Mouse (Mus musculus) forebrain, embryonic 14.5 days (tissue): Measurements from ENCODE around the gene Krt79. TPM values are rescaled to one million over a fixed set of nuclear protein-coding genes. Genes with fewer than 3 reads are reported as not detected.
A peak's percentile ranks its signal among the peaks of the same experiment; 100 is the strongest.

Source experiments
- ATAC-seq: fragments of 200-750 bp; cut with Nextera tagmentation; 2 replicates; pipeline ENCODE4 v1.8.0; 2017; ENCODE audit warnings: mild to moderate bottlenecking, moderate library complexity
- DNase-seq: peaks from one replicate; pipeline ENCODE4 v3.0.0-alpha.2; 2015; ENCODE audit warnings: low spot score
- H3K27ac ChIP-seq: fragments of 300-500 bp; sonication (generic); 2 replicates; pipeline ENCODE4 v1.5.1; 2014; ENCODE audit warnings: low read depth, mild to moderate bottlenecking, control low read depth, low read length, moderate library complexity
- H3K27me3 ChIP-seq: fragments of 300-500 bp; sonication (generic); replicated peaks from 2 replicates; pipeline ENCODE4 v1.6.1; 2014; ENCODE audit warnings: low read length, control low read depth, mixed read lengths; ENCODE audit not compliant: control insufficient read depth, insufficient read depth
- H3K36me3 ChIP-seq: fragments of 300-500 bp; sonication (generic); 2 replicates; pipeline ENCODE4 v1.6.1; 2014; ENCODE audit warnings: low read length, control low read depth; ENCODE audit not compliant: control insufficient read depth, insufficient read depth
- H3K4me1 ChIP-seq: fragments of 300-500 bp; sonication (generic); 2 replicates; pipeline ENCODE4 v1.6.1; 2014; ENCODE audit warnings: antibody characterized with exemption, low read length, control low read depth; ENCODE audit not compliant: control insufficient read depth, insufficient read depth
- H3K4me2 ChIP-seq: fragments of 300-500 bp; sonication (generic); 2 replicates; pipeline ENCODE4 v1.6.1; 2014; ENCODE audit warnings: mild to moderate bottlenecking, control low read depth, low read length
- H3K4me3 ChIP-seq: fragments of 300-500 bp; sonication (generic); 2 replicates; pipeline ENCODE4 v1.5.1; 2014; ENCODE audit warnings: low read depth, low read length, control low read depth
- H3K9ac ChIP-seq: fragments of 300-500 bp; sonication (generic); 2 replicates; pipeline ENCODE4 v1.6.1; 2014; ENCODE audit warnings: mild to moderate bottlenecking, low read length, control low read depth, moderate library complexity
- H3K9me3 ChIP-seq: fragments of 300-500 bp; sonication (generic); replicated peaks from 2 replicates; pipeline ENCODE4 v1.6.1; 2016; ENCODE audit warnings: low read length, control low read depth, mixed read lengths; ENCODE audit not compliant: control insufficient read depth
- WGBS: fragments of 180-500 bp; shearing (Covaris S2); extraction: QIAGEN DNeasy Blood & Tissue Kit; methylation state at CpG from one replicate; pipeline ENCODE4 v1.1.7; 2014; 5-methylcytosine and 5-hydroxymethylcytosine counted together
- polyA plus RNA-seq: library from polyadenylated mRNA; unstranded; fragments of >200 nt; fragmentation: Nextera tagmentation; extraction: Ambion mirVana; gene quantifications from 2 replicates; pipeline ENCODE4 v1.2.1, GENCODE M21; 2014

Krt79 gene
- 0.10 and 0.27 TPM in 2 replicates for polyA plus RNA-seq

DNA sequence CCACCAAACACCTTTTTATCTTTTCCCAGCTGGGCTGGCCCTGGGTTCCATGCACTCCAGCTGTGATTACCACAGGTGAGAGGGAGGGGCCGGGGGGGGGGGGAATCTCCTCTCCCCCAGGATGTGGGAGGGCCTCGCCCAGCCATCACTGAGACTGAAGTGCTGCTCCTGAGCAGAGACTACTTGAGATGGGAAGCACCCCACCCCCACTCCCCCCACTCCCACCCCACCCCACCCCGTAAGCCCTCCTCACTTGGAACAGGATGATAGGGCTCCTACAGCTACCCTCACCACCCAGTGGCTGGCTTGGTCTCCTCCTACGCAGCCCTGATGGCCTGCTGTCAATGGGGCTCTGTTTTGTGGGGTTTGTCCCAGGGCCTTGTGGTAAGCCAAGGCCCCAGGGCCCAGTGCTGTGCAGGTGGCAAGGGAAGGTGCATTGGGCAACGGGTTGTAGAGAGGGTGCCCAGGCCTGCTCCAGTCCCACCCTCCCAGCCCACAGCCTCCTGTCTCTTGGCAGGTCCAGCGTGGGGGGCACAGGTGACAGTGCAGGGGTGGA is at the start of gene Krt79:
Gene Krt79 (minus strand): TSS at position 51 of the 556 bp plus-strand sequence.
- DNase-seq (no peak), ATAC-seq (no peak)
- H3K4me1 ChIP-seq: no peaks in the 10 kb centered on the region
- no peak within 1 kb of the TSS for H3K27ac ChIP-seq
- H3K9ac ChIP-seq: no peak within 1 kb of the TSS
- no peaks in the 10 kb centered on the region for H3K27me3 ChIP-seq
- no peak within 1 kb of the TSS for H3K4me2 ChIP-seq
- 53% methylated on average over 6 of the region's 6 CpGs for WGBS
- no peaks in the 10 kb centered on the region for H3K36me3 ChIP-seq
- H3K9me3 ChIP-seq: no peaks in the 10 kb centered on the region
- no peak within 1 kb of the TSS for H3K4me3 ChIP-seq

DNA sequence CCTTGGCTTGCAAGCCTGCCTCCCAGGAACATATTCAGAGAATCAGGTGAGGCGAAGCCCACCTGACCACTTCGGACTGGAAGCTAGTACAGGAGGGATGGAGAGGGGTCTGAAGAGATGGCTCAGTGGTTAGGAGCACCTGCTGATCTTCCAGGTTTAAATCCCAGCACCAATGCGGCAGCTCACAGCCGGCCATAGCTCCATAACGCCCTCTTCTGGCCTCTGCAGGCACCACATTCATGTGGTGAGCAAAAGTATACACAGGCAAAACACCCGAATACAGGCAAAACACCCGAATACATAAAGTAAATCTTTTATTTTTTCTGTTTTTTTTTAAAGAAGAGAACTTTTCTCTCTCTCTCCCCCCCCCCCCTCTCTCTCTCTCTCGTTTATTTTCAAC is 48.6 kb upstream of the Krt79 start:
- WGBS: 66% methylated on average over 8 of the region's 8 CpGs
- no peaks in the 10 kb centered on the region for H3K4me1 ChIP-seq
- H3K4me3 ChIP-seq: no peak overlapping the region
- ATAC-seq (no peak), DNase-seq (no peak)
- no peaks in the 10 kb centered on the region for H3K9me3 ChIP-seq
- no peaks in the 10 kb centered on the region for H3K36me3 ChIP-seq
- H3K27ac ChIP-seq: no peak overlapping the region
- no peaks in the 10 kb centered on the region for H3K27me3 ChIP-seq
- no peak overlapping the region for H3K9ac ChIP-seq
- no peak overlapping the region for H3K4me2 ChIP-seq

GRCm38 (mm10) chr15:101988119-101988518 is 48.0 kb upstream of the Krt79 start:
- WGBS: 0% methylated on average over 10 of the region's 10 CpGs
- H3K4me2 ChIP-seq: no peak overlapping the region
- H3K4me1 ChIP-seq: no peaks in the 10 kb centered on the region
- H3K9ac ChIP-seq: no peak overlapping the region
- H3K27me3 ChIP-seq: no peaks in the 10 kb centered on the region
- no peak overlapping the region for H3K27ac ChIP-seq
- DNase-seq (peak; percentile 89), ATAC-seq (peak; percentile 42)
- no peak overlapping the region for H3K4me3 ChIP-seq
- H3K9me3 ChIP-seq: no peaks in the 10 kb centered on the region
- H3K36me3 ChIP-seq: no peaks in the 10 kb centered on the region

- no peak overlapping the region for H3K27ac ChIP-seq
- peak overlapping the region; percentile 52; the same call in 1 of the 2 replicates for H3K9ac ChIP-seq
- 0 out of 2 replicates have a peak overlapping the region, but pooled peaks have one; percentile 12 for H3K4me2 ChIP-seq
- DNase-seq (no peak), ATAC-seq (no peak)
- H3K4me3 ChIP-seq: no peak overlapping the region
- no peaks in the 10 kb centered on the region for H3K27me3 ChIP-seq
- H3K36me3 ChIP-seq: no peaks in the 10 kb centered on the region
- WGBS: 19% methylated on average over 6 of the region's 6 CpGs
- no peaks in the 10 kb centered on the region for H3K4me1 ChIP-seq
- no peaks in the 10 kb centered on the region for H3K9me3 ChIP-seq
Measured at GRCm38 (mm10) chr15:101984746-101985145, 44.6 kb upstream of the Krt79 start.

DNA sequence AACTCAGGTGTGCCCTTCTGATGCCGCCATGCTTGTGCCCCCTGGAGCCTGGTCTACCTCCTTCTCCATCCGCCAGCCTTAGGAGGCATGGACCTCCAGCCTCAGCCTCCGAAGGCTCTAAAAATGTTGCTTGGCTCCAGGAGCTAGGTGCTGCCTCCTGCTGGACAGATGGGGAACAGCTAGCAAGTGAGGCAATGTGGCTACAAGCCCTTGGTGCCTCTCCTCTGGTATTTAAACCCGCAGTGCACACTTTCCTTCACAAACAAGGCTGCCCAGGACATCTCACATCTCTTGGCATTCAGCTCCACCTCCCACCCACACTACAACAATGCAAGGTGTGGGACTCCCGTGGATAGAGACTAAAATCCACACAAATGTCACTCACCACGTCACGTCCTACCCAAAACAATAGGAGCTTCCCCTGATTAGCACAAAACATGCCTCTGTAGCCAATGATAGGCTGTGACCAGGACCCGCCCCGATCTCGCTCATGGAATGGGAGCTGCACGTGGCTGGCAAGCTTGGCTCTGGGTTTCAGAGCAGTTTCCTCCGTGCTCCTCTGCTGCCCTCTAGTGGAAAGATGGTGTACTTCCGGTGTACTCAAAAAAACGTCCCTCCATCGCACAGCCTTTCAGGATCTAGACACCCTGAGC is 44.0 kb upstream of the Krt79 start:
- H3K4me2 ChIP-seq: peak overlapping the region; percentile 46
- peak overlapping the region; percentile 21 for H3K4me3 ChIP-seq
- H3K9me3 ChIP-seq: no peaks in the 10 kb centered on the region
- WGBS: 2% methylated on average over 15 of the region's 15 CpGs
- H3K36me3 ChIP-seq: no peaks in the 10 kb centered on the region
- H3K4me1 ChIP-seq: no peaks in the 10 kb centered on the region
- peak; percentile 99 for DNase-seq
- no peaks in the 10 kb centered on the region for H3K27me3 ChIP-seq
- peak; percentile 98 for ATAC-seq
- peak overlapping the region; percentile 84 for H3K27ac ChIP-seq
- H3K9ac ChIP-seq: peak overlapping the region; percentile 52

- H3K9me3 ChIP-seq: no peaks in the 10 kb centered on the region
- DNase-seq: no peak
- no peaks in the 10 kb centered on the region for H3K4me1 ChIP-seq
- H3K36me3 ChIP-seq: no peaks in the 10 kb centered on the region
- ATAC-seq: no peak
- H3K27me3 ChIP-seq: no peaks in the 10 kb centered on the region
- H3K27ac ChIP-seq: peak overlapping the region; percentile 84
- H3K4me3 ChIP-seq: no peak overlapping the region
- H3K4me2 ChIP-seq: peak overlapping the region; percentile 46
- H3K9ac ChIP-seq: peak overlapping the region; percentile 40; the same call in 1 of the 2 replicates
- 81% methylated on average over 13 of the region's 13 CpGs for WGBS
Measured at GRCm38 (mm10) chr15:101983315-101983948, 43.3 kb upstream of the Krt79 start.

- Histone ChIP-seq H3K4me2 (no peak overlapping the region), H3K9ac (no peak overlapping the region), H3K4me1 (peaks cover 9% of the 10 kb centered on the region), H3K27me3 (no peaks in the 10 kb centered on the region), H3K9me3 (no peaks in the 10 kb centered on the region), H3K4me3 (no peak overlapping the region), H3K36me3 (no peaks in the 10 kb centered on the region), H3K27ac (no peak overlapping the region)
- DNase-seq (no peak), ATAC-seq (no peak)
- WGBS: 58% methylated on average over 6 of the region's 6 CpGs
Measured at GRCm38 (mm10) chr15:101980849-101981248, 40.7 kb upstream of the Krt79 start.

DNA sequence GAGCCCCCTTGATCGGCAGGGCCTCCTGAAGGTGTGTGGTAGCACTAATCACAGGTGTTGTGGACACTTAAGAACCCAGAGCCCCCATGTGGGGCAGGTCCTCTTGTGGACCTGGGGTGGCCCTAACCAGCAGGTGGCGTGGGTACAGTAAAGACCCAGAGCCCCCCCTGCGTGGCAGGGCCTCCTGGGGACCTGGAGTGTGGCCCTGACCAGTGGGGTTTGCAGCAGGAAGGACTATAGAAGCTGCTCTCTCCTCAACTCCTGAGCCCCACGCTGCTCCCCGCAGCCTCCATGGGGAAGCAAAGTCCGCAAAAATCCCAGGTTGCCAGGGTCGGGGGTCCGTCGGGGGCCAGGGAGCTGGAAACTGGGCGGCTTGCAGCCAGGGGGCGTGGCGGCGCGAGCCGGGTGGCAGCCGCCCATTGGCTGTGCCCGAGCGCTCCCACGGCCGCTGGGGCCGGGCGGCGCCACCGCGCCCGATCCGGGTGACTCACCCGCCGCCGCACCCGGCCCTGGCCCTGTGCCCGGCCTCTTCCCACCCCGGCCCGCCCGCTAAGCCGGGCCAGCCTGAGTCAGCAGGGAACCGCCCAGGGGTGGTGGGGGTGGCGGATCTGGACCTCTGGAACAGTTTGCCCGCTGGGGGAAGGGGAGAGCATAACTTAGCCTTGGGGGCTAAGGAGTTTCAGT is 37.1 kb upstream of the Krt79 start:
- ATAC-seq: peak; percentile 86
- Histone ChIP-seq H3K27ac (no peak overlapping the region), H3K4me2 (peak overlapping the region; percentile 67), H3K9me3 (no peaks in the 10 kb centered on the region), H3K27me3 (no peaks in the 10 kb centered on the region), H3K36me3 (no peaks in the 10 kb centered on the region), H3K9ac (peak overlapping the region; percentile 65), H3K4me1 (peaks cover 9% of the 10 kb centered on the region), H3K4me3 (peak overlapping the region; percentile 30)
- DNase-seq: peak; percentile 78
- WGBS: 3% methylated on average over 28 of the region's 39 CpGs
